Mouse (Mus musculus) right cerebral cortex, postnatal 4 days (tissue): ENCODE measurements around the gene Rassf4.
A peak's percentile ranks its signal among the peaks of the same experiment; 100 is the strongest.

ENCODE experiments used
- DNase-seq: peaks from one replicate; pipeline ENCODE4 v3.0.0-alpha.2; 2022

Rassf4 gene

DNA sequence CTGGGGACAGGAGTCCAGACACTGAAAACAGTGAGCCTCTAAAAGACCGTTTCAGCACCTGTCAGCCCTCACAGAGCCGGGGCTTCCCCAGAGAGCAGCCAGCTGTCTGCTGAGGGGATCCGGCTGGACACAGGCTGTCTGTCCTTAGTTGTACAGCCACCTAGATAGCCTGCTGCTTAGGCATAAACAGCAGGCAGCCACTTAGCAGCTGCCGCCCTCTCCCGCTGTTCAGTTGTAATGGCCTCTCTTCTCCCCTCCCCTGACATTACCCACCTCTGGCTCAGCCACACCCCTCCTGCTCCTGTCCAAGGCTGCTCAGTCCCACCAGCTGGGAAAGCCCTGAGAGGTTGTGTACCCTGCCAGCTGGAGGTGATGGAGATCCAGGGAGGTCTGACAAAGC lies 2.7 kb downstream of the Rassf4 start:
- no peak for DNase-seq

- DNase-seq: no peak
These were observed 3.6 kb downstream of the Rassf4 start for GRCm38 (mm10) chr6:116670144-116670543.

DNA sequence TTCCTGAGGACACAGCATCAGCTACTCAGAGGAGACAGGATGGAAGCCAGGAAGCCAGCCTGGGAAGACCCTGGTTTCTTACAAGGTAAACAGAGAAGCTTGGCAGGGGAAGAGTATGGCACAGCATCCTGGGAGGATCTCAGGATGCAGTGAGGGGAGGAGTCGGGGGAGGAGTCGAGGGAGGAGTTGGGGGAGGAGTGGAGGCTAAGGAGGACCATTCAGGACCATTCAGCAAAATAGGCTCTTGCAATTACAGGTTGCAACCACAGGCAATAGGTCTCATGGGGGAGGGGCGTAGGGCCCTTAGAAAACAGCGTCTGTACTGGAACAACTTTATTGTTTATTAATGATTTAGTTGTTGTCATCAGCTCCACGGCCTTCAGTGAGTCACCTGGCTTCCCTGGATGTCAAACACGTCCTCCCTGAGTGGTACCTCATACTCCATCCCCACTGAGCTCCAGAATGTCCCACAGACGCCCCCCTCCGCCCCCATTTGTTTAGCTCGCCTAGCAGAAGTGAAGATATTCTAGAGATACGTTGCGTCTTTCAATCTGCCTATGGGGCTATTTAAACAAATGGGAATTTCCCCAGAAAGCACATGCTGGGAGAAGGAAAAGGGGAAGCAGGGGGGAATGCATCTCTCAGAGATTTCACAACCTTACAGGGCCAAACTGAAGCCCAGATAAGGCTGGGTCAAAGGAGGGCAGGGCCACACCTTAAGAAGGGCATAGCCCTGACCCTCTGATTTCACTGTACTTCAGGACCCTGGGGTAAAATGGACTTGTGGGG lies 4.9 kb downstream of the Rassf4 start:
- no peak for DNase-seq

- no peak for DNase-seq
These were observed 6.4 kb downstream of the Rassf4 start for GRCm38 (mm10) chr6:116667382-116667781.

DNA sequence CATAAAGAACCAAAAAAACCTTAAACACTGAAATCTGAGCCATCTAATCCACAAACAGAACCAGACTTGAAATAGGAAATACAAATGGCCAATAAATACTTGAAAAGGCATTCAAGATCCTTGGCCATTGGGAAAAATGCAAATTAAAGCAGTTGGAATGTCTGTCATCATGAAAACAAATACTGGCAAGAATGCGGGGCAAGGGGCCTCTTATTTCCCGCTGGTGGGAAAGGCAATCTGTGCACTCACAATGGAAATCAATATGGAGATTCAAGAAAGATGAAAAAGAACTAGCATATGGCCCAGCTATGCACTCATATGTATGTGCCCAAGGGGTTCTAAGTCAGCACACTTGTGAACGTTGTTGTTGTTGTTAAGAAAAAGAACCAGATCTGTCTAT lies 6.9 kb downstream of the Rassf4 start:
- no peak for DNase-seq

DNA sequence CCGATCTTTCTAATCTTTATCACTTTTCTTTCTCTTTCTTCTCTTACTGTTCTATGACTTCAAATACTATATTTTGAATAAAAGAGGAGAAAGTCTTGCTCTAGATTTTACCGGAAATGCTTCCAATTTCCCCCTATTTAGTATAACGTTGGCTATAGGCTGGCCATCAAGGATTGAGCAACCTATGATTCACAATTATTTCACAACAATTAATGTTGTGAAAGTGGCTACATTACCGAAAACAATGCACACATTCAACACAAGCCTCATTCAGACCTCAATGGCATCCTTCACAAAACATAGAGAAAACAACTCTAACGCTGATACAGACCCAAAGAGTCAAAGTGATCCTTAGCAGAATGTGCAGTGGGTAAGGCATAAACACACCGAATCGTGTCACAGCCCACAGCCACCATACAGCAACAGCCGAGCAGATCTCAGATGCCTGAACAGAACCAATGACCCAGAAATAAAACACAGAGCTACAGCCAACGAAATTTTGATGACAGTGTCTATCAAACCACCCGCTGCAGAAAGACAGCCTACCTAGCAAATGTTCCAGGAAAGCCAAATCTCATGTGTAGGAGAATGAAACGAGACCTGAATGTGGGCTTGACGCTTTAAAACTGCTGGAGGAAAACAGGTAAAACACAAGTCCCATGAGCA lies 7.5 kb downstream of the Rassf4 start:
- no peak for DNase-seq

GRCm38 (mm10) chr6:116664830-116665229 lies 8.9 kb downstream of the Rassf4 start:
- DNase-seq: no peak

GRCm38 (mm10) chr6:116664031-116664430 lies 9.7 kb downstream of the Rassf4 start:
- no peak for DNase-seq

DNA sequence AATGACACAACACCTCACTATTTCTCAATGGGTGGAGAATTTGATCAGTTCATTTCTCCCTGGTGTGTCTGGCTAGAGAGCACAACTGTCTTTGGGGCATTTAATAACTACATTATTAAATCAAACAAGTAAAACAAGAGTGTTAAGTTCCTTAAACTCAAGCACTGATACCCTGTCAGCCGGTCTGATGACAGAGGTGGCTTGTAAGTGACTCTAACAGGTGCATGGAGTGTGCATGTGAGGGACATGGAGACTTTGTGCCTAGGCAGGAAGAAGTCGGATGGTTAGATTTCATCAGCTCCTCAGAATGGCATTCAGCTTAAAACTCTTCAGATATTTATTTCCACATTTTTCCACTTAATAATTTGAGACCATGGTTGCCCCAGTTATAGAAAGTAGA lies 10.4 kb downstream of the Rassf4 start:
- DNase-seq: no peak

DNA sequence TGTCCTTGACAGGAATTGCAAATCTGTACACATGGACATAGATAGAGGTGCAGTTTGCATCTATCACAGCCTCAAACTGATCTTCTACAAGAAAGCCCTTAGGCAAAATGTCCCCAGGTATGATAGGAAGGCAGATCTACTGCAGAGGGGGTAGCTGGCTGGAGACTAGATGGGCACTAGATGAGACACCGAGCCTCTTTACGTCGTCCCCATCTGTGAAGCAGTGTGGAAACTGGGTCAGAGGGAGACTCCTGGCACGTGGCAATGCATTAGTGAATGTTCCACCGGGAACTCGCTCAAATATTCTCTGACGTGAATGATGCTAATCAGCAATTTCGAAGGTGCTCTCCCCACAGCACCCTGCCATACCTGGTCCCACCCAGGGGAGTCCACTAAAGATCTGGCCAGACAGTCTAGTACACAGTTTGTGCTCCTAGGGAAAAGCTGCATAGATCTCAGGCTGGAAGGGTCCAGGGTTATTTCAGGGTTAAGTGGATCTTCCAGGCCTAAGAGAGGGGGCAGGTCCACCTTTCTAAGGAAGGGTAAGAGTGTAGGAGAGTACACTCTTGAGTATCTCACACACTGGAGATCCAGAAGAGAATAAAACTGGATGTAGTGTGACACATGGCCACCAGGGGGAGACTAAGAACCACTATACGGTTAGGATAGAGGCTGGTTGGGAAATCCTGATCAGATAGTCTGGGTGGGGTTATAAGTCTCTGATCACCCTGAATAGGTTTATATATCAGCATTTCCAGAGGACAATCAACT lies 19.9 kb downstream of the Rassf4 start:
- DNase-seq: peak; percentile 74

DNA sequence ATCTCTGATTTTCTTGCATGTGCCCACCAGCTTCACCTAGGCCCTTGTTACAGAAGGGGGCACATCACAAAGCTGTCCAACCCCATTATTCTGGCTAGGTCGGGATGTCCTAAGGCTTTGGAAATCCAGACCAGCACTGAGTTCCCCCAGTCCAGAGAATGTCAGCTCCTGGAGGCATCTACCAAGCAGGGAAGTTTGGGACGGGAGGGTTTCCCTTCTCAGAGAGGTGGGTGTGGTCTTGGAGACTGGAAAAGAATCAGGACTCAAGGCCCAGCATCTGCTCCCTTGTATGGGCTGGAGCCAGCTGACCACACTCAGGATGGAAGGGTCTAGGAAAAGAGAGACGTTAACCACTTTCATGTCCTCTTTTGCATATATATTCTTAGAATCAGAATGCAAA lies 20.6 kb downstream of the Rassf4 start:
- no peak for DNase-seq

DNA sequence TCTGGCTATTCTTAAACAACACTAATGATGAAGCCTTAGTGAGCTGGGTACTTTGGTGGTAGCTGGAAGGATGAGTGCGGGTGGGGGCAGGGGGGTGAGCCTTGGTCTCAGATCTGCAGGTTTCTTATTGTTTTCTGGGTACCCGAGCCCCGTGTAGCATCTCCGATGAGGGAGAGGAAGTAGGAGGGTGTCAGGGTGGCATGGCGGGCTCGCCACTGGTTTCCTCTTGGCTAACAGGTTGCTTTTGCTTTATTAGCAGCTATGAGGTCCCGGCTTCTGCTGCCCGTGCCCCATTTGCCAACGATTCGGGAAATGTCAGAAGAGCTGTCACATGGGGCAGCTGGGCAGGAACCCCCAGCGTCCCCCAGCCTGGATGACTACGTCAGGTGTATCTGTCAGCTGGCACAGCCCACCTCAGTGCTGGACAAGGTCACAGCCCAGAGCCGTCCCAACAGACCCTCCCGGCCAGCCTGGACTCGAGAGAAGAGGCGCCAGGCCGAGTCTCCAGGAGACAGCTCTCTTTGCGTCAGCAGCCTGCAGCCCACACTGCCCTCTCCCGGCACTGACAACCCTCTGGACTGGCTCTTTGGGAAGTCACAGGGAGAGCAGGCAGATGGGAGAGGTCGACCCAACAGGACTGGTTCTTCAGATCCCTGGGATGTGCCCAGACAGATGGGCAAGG lies 22.2 kb downstream of the Rassf4 start:
- DNase-seq: no peak

GRCm38 (mm10) chr6:116650406-116650805 lies 23.3 kb downstream of the Rassf4 start, which contains the start of gene Depp1:
Depp1 (plus strand) TSS chr6:116650609.
- no peak for DNase-seq

DNA sequence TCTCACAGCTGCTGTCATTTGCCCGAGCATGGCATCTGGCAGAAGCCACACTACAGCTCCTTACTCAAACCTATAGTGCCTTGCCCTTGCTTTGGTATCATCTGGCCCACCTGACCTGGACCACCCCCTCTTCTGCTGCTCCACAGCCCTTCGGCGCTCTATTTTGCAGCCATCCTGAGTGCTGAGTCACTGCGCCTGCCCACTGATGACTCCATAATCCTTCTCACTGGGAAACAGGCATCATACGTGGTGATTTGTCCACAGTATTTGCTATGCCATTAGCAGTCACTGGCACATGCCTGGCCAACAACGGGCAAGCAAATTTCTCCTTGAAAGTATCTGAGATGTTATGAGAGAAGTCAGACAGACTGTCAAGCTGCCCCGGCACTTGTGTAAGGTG lies 23.9 kb downstream of the Rassf4 start:
- DNase-seq: no peak

DNA sequence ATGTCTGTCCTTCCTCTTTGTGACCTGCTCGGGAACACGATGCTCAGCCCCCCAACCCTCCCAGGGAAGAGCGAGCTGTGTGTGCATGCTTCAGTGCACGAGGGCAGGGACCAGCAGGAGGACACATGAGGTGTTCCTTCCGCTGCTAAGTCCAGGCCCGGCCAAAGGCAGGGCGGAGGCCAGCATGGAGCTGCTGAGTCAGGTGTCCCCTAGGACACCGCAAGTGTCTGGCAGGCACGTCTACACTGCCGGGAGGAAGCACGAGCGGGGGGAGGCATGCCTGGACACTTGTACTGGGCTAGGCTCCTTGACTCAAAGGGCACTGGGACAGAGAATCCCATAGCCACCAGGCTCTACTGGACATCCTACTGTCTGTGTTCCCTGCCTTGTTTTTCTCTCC lies 26.0 kb downstream of the Rassf4 start:
- no peak for DNase-seq

DNA sequence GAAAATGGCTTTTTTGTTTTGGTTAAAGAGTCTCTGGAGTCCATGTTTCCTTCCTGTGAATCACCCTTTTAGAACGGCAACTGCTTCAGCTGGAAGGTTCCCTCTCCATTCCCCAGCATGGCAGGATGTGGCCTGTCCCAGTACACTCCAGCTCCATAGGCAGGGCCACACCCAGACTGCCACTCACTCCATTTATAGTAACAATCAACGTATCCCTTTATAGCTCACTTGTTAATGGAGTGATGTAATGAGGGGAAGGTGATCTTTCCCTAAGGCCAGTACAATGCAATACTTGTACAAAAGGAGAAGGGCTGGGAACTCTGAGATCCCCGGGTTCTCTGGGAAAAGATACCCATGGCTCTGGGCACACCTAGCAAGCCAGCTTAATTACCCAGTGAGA lies 29.4 kb downstream of the Rassf4 start:
- DNase-seq: no peak

GRCm38 (mm10) chr6:116643881-116644280 lies 29.9 kb downstream of the Rassf4 start:
- DNase-seq: no peak

- no peak for DNase-seq
These were observed 30.8 kb downstream of the Rassf4 start for GRCm38 (mm10) chr6:116642942-116643341.

DNA sequence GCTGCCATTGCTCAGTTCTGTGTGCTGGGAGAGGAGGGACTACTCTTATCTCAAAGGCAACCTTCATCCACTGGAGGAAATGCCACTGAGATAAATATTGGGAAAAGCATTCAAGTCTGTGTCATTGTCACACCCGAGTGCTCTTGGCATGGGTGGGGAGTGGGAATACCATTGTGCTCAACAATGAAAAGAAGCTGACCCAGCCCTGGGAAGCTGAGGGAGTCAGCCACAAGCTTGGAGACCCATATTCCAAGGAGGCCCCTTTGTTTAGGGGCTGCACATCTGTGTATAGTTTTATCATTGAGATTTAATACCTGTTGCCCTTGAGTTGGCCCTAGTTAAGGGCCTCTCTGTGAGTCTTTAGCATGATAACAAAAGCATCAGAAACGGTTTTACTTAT lies 34.1 kb downstream of the Rassf4 start:
- no peak for DNase-seq

DNA sequence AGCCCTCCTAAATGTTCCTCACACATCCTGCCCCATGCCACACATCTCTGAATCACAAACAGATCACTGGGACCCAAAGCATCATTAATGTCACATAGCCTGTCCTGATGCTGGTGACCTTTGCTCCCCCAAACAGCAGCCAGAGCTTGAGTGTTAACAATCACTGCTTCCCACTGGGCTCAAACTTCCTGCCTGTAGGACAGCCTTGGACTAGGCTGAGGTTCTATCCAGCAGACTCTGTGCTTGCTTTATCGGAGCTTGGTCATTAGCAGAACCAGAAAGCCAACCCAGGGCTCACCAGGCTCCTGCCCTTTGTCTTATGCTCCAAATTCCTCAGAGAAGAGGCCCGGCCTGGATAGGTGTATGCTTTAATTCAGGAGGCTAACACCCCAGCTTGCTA lies 34.9 kb downstream of the Rassf4 start:
- no peak for DNase-seq

- no peak for DNase-seq
These were observed 36.3 kb downstream of the Rassf4 start for GRCm38 (mm10) chr6:116637496-116637895.

DNA sequence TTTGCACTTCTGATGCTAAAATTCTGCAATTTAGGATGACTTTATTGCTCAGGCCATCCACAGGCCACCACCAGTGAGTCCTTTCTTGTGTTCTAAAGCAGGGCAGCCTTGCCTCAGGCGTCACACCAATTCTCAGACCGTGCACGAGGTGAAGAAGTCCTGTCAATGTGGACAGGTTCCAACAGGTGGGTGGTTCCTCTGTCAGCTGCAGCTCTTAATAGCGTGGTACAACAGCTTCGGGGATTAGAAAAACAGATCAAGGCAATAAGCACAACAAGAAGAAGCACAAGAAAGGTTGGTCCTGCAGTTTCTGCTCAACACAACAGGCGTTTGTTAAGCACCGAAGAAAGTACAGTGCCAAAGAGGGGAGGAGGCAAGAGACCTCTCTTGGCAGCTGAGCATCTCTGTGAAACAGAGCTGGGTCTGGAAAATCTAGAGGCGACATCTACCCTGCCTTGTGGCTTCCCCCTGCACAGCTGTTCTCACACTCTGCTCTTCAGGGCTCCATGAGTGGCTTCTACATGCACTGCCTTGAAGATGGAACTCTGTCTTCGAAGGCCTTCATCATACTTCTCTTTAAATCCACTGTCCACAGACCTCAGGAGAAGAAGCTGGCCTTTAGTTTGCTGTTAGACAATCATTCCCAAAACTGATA lies 37.0 kb downstream of the Rassf4 start:
- no peak for DNase-seq
